Mouse (Mus musculus) embryo, embryonic 10.5 days (tissue): ENCODE data around the gene Col4a2.
"Not testable (repeated sequence)": the region's sequence is repeated elsewhere in the genome, so short reads cannot be mapped to it uniquely, and the experiment has no call there.

ENCODE experiments used
- DNase-seq: peaks from one replicate; pipeline ENCODE4 v3.0.0-alpha.2; 2015; ENCODE audit warnings: low spot score

Gene Col4a2

GRCm38 (mm10) chr8:11462641-11463040 is 150.0 kb downstream of the Col4a2 start:
- no peak for DNase-seq

GRCm38 (mm10) chr8:11463541-11463888 is 150.9 kb downstream of the Col4a2 start:
- no peak for DNase-seq

- no peak for DNase-seq
Observed at GRCm38 (mm10) chr8:11463889-11464706, 151.5 kb downstream of the Col4a2 start.

- no peak for DNase-seq
Observed at GRCm38 (mm10) chr8:11464707-11464964, 152.0 kb downstream of the Col4a2 start.

GRCm38 (mm10) chr8:11465619-11466018 is 153.0 kb downstream of the Col4a2 start:
- DNase-seq: no peak

GRCm38 (mm10) chr8:11466528-11466927 is 153.9 kb downstream of the Col4a2 start:
- not testable (repeated sequence) for DNase-seq

- DNase-seq: peak; percentile 52
Observed at GRCm38 (mm10) chr8:11469095-11469494, 156.5 kb downstream of the Col4a2 start.

GRCm38 (mm10) chr8:11470694-11471093 is 158.1 kb downstream of the Col4a2 start:
- DNase-seq: no peak

GRCm38 (mm10) chr8:11471309-11471708 is 158.7 kb downstream of the Col4a2 start:
- DNase-seq: no peak

GRCm38 (mm10) chr8:11473072-11473471 is 160.5 kb downstream of the Col4a2 start:
- DNase-seq: peak; percentile 45

GRCm38 (mm10) chr8:11475397-11475796 is 162.8 kb downstream of the Col4a2 start:
- DNase-seq: no peak

GRCm38 (mm10) chr8:11475876-11476275 is 163.3 kb downstream of the Col4a2 start:
- no peak for DNase-seq

GRCm38 (mm10) chr8:11476338-11477177 is 164.0 kb downstream of the Col4a2 start:
- peak; percentile 70 for DNase-seq

GRCm38 (mm10) chr8:11477178-11477553 is 164.6 kb downstream of the Col4a2 start:
- DNase-seq: no peak

- DNase-seq: peak; percentile 82
Observed at GRCm38 (mm10) chr8:11477811-11478761, 165.5 kb downstream of the Col4a2 start, which contains the start of gene Rab20. Gene Rab20 (minus strand): TSS chr8:11478710.

GRCm38 (mm10) chr8:11478807-11479527 is 166.4 kb downstream of the Col4a2 start:
- peak; percentile 35 for DNase-seq

GRCm38 (mm10) chr8:11479591-11479990 is 167.0 kb downstream of the Col4a2 start:
- DNase-seq: no peak

- no peak for DNase-seq
Observed at GRCm38 (mm10) chr8:11481876-11482275, 169.3 kb downstream of the Col4a2 start.

GRCm38 (mm10) chr8:11482537-11482936 is 169.9 kb downstream of the Col4a2 start:
- DNase-seq: no peak

GRCm38 (mm10) chr8:11486142-11486541 is 173.5 kb downstream of the Col4a2 start:
- peak; percentile 83 for DNase-seq

- DNase-seq: no peak
Observed at GRCm38 (mm10) chr8:11487229-11487628, 174.6 kb downstream of the Col4a2 start.
